Mouse (Mus musculus): ENCODE measurements around the gene Fry. TPM values are rescaled to one million over a fixed set of nuclear protein-coding genes. Genes with fewer than 3 reads are reported as not detected.

Fry gene
- total and polyA plus RNA-seq, 3 experiments, result 1.9 to 2.3 TPM; not detected in 1

DNA sequence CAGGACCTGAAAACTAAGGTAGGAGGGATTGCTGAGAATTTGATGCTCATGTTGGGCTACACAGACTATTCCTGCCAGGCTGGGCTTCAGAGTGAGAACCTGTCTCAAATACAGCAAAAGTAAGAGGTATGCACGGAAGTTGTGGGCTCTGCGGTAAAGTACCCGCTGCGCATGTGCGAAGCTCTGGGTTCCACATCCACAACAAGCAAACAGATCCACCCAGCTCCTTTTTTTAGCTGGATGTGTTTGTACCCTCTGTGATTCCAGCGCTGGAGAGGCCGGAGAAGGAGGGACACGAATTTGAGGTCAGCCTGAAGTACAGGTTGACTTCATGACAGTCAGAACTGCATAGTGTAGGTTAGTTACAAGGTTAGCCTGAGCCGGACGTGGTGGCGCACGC, 19.7 kb upstream of the Fry start:
- H3K9ac ChIP-seq (ENCODE audit: control insufficient read depth, low read depth, low read length, poor library complexity, severe bottlenecking), result no peak overlapping the region
- H3K79me2 ChIP-seq (ENCODE audit: control insufficient read depth, insufficient read depth, low read length, poor library complexity), result no peaks in the 10 kb centered on the region
- H3K4me3 ChIP-seq (ENCODE audit: control insufficient read depth in 1 of 2, insufficient read depth in 1 of 2, low read depth in 2 of 2, low read length in 2 of 2), result no peak overlapping the region
- no peaks in the 10 kb centered on the region for H3K4me1 ChIP-seq (ENCODE audit: control insufficient read depth in 1 of 2, insufficient read depth in 2 of 2, low read length in 2 of 2)
- no peaks in the 10 kb centered on the region for H3K9me3 ChIP-seq (replicated peaks; ENCODE audit: insufficient read depth, low read length)
- no peak overlapping the region for H3K27ac ChIP-seq (ENCODE audit: control insufficient read depth, low read depth, low read length)
- no peak for DNase-seq (ENCODE audit: low read depth, low spot score)
- no peaks in the 10 kb centered on the region for H3K36me3 ChIP-seq (ENCODE audit: control insufficient read depth in 1 of 2, insufficient read depth in 2 of 2, low read length in 2 of 2)
- peaks cover 4 to 5% of the 10 kb centered on the region in 2 experiments; a peak in 3 of 4 replicates for H3K27me3 ChIP-seq (ENCODE audit: control insufficient read depth in 1 of 2, insufficient read depth in 2 of 2, low read length in 2 of 2)
- TF ChIP-seq BHLHE40 (IDR thresholded peaks at IDR 0.05; ENCODE audit: borderline replicate concordance, low read depth, low read length), result no peak
- TF ChIP-seq MYB (IDR thresholded peaks at IDR 0.05; ENCODE audit: low read depth, low read length), result no peak

GRCm38 (mm10) chr5:150101789-150102188, 16.7 kb upstream of the Fry start:
- no peak for DNase-seq (ENCODE audit: low read depth, low spot score)
- peaks cover 3 to 5% of the 10 kb centered on the region in 2 experiments; a peak in 3 of 4 replicates for H3K27me3 ChIP-seq (ENCODE audit: control insufficient read depth in 1 of 2, insufficient read depth in 2 of 2, low read length in 2 of 2)
- H3K4me1 ChIP-seq (ENCODE audit: control insufficient read depth in 1 of 2, insufficient read depth in 2 of 2, low read length in 2 of 2), result no peaks in the 10 kb centered on the region
- no peaks in the 10 kb centered on the region for H3K79me2 ChIP-seq (ENCODE audit: control insufficient read depth, insufficient read depth, low read length, poor library complexity)
- no peak overlapping the region for H3K27ac ChIP-seq (ENCODE audit: control insufficient read depth, low read depth, low read length)
- H3K9ac ChIP-seq (ENCODE audit: control insufficient read depth, low read depth, low read length, poor library complexity, severe bottlenecking), result no peak overlapping the region
- H3K9me3 ChIP-seq (replicated peaks; ENCODE audit: insufficient read depth, low read length), result no peaks in the 10 kb centered on the region
- H3K36me3 ChIP-seq (ENCODE audit: control insufficient read depth in 1 of 2, insufficient read depth in 2 of 2, low read length in 2 of 2), result no peaks in the 10 kb centered on the region
- no peak for TF ChIP-seq TAL1 (IDR thresholded peaks at IDR 0.05; ENCODE audit: low read length)
- no peak for TF ChIP-seq EP300 (IDR thresholded peaks at IDR 0.05; ENCODE audit: low read depth in 1 of 2, low read length in 2 of 2)
- no peak for TF ChIP-seq USF1 (IDR thresholded peaks at IDR 0.05; ENCODE audit: low read depth, low read length)
- TF ChIP-seq POLR2AphosphoS5 (IDR thresholded peaks at IDR 0.05; ENCODE audit: borderline replicate concordance, low read depth, low read length), result no peak
- H3K4me3 ChIP-seq (ENCODE audit: control insufficient read depth in 1 of 2, insufficient read depth in 1 of 2, low read depth in 2 of 2, low read length in 2 of 2), result no peak overlapping the region

DNA sequence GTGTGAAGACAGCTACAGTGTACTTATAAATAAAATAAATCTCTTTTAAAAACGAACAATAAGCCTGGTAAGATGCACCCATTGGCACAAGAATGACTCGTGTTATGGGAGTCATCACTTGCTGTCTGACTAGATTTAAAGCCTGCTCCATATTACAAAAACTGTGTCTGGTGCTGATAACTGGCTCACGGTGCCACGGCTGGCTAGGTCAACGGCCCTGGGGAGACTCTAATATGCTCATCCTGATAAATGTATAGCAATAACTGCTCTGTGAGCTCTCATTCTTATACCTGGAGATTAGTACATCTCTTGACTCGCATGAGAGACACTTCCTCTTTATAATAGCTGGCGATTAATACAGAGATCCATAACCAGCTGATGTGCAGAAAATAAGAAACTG, 12.1 kb upstream of the Fry start:
- peak; percentile 48 to 50; a peak in 3 of 4 replicates for TF ChIP-seq EP300 (IDR thresholded peaks at IDR 0.05; ENCODE audit: low read depth in 1 of 2, low read length in 2 of 2)
- TF ChIP-seq HCFC1 (IDR thresholded peaks at IDR 0.05; ENCODE audit: low read depth, low read length), result no peak
- TF ChIP-seq ZMIZ1 (IDR thresholded peaks at IDR 0.05; ENCODE audit: low read depth, low read length), result no peak
- peak; percentile 43 for DNase-seq (ENCODE audit: low read depth, low spot score)
- H3K9me3 ChIP-seq (replicated peaks; ENCODE audit: insufficient read depth, low read length), result no peaks in the 10 kb centered on the region
- no peaks in the 10 kb centered on the region for H3K36me3 ChIP-seq (ENCODE audit: control insufficient read depth in 1 of 2, insufficient read depth in 2 of 2, low read length in 2 of 2)
- H3K79me2 ChIP-seq (ENCODE audit: control insufficient read depth, insufficient read depth, low read length, poor library complexity), result no peaks in the 10 kb centered on the region
- H3K4me3 ChIP-seq (ENCODE audit: control insufficient read depth in 1 of 2, insufficient read depth in 1 of 2, low read depth in 2 of 2, low read length in 2 of 2), result no peak overlapping the region
- no peak overlapping the region for H3K9ac ChIP-seq (ENCODE audit: control insufficient read depth, low read depth, low read length, poor library complexity, severe bottlenecking)
- H3K4me1 ChIP-seq (ENCODE audit: control insufficient read depth in 1 of 2, insufficient read depth in 2 of 2, low read length in 2 of 2), result no peaks in the 10 kb centered on the region
- no peaks in the 10 kb centered on the region; a peak in 2 of 4 replicates for H3K27me3 ChIP-seq (ENCODE audit: control insufficient read depth in 1 of 2, insufficient read depth in 2 of 2, low read length in 2 of 2)
- no peak overlapping the region for H3K27ac ChIP-seq (ENCODE audit: control insufficient read depth, low read depth, low read length)

DNA sequence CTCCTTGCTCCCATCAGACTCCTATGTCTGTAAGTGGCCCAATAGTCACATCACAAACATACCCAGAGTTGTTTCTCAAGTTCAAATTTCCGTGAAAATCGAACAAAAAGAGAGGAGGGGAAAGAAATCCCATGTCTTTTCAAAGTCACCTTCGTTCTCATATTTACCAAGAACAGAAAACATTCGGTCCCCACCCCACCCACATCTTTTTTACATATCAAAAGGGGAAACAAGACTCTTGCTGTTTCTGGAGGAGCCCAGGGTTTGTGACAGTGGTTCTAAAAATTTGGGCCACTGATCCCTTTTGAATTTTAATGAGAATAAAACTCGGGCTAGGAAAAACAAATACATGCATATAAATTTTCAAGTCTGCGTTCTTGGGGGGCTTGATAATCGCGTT, 7.2 kb upstream of the Fry start:
- H3K4me1 ChIP-seq (ENCODE audit: control insufficient read depth in 1 of 2, insufficient read depth in 2 of 2, low read length in 2 of 2), result 0 out of 4 replicates have a peak, but pooled peaks cover 0 to 4% of the 10 kb centered on the region in 2 experiments
- no peaks in the 10 kb centered on the region for H3K79me2 ChIP-seq (ENCODE audit: control insufficient read depth, insufficient read depth, low read length, poor library complexity)
- H3K27me3 ChIP-seq (ENCODE audit: control insufficient read depth in 1 of 2, insufficient read depth in 2 of 2, low read length in 2 of 2), result no peaks in the 10 kb centered on the region
- no peak overlapping the region for H3K9ac ChIP-seq (ENCODE audit: control insufficient read depth, low read depth, low read length, poor library complexity, severe bottlenecking)
- H3K36me3 ChIP-seq (ENCODE audit: control insufficient read depth in 1 of 2, insufficient read depth in 2 of 2, low read length in 2 of 2), result peaks cover 0 to 5% of the 10 kb centered on the region in 2 experiments; a peak in 2 of 4 replicates
- TF ChIP-seq CHD1 (IDR thresholded peaks at IDR 0.05; ENCODE audit: low read depth, low read length), result no peak
- no peak for TF ChIP-seq EP300 (IDR thresholded peaks at IDR 0.05; ENCODE audit: low read depth in 1 of 2, low read length in 2 of 2)
- no peak for TF ChIP-seq NRF1 (IDR thresholded peaks at IDR 0.05; ENCODE audit: insufficient read depth, low read depth, low read length, poor library complexity, severe bottlenecking)
- no peak for TF ChIP-seq ZC3H11A (IDR thresholded peaks at IDR 0.05; ENCODE audit: low read depth, low read length)
- no peak for TF ChIP-seq KAT2A (conservative IDR thresholded peaks at IDR 0.05; ENCODE audit: low read depth, low read length)
- no peak for TF ChIP-seq HCFC1 (IDR thresholded peaks at IDR 0.05; ENCODE audit: low read depth, low read length)
- TF ChIP-seq TCF12 (IDR thresholded peaks at IDR 0.05; ENCODE audit: low read depth, low read length), result no peak
- TF ChIP-seq MAX (IDR thresholded peaks at IDR 0.05; ENCODE audit: low read length), result no peak
- no peak for TF ChIP-seq UBTF (IDR thresholded peaks at IDR 0.05; ENCODE audit: borderline replicate concordance, insufficient read depth, low read depth, low read length)
- no peak for TF ChIP-seq SIN3A (IDR thresholded peaks at IDR 0.05; ENCODE audit: low read length)
- no peak for TF ChIP-seq TBP (IDR thresholded peaks at IDR 0.05; ENCODE audit: low read depth, low read length)
- TF ChIP-seq ETS1 (IDR thresholded peaks at IDR 0.05; ENCODE audit: low read depth, low read length), result no peak
- TF ChIP-seq ZMIZ1 (IDR thresholded peaks at IDR 0.05; ENCODE audit: low read depth, low read length), result no peak
- no peak for TF ChIP-seq CTCF (IDR thresholded peaks at IDR 0.05 in 2 of 3, conservative IDR thresholded peaks at IDR 0.05 in 1 of 3; ENCODE audit: control insufficient read depth in 1 of 3, insufficient read depth in 1 of 3, low read depth in 2 of 3, low read length in 3 of 3, poor library complexity in 1 of 3, severe bottlenecking in 1 of 3)
- TF ChIP-seq JUND (IDR thresholded peaks at IDR 0.05; ENCODE audit: low read depth, low read length), result no peak
- H3K4me3 ChIP-seq (ENCODE audit: control insufficient read depth in 1 of 2, insufficient read depth in 1 of 2, low read depth in 2 of 2, low read length in 2 of 2), result no peak overlapping the region
- no peak for DNase-seq (ENCODE audit: low read depth, low spot score)
- no peak overlapping the region for H3K27ac ChIP-seq (ENCODE audit: control insufficient read depth, low read depth, low read length)
- H3K9me3 ChIP-seq (replicated peaks; ENCODE audit: insufficient read depth, low read length), result no peaks in the 10 kb centered on the region
